Comparison of ENCODE assay signal across 10 mouse cellular contexts in genomic region chr9:66135967-66136366, GRCm38 (mm10). TPM values are rescaled to one million over a fixed set of nuclear protein-coding genes. Genes with fewer than 3 reads are reported as not detected.
DNase-seq lines count a peak whose midpoint lies in the region; ATAC-seq and TF ChIP-seq lines count a peak whose summit lies in the region.
"Had no signal": no experiment of that assay in that cellular context is flagged by ENCODE, and none has a peak within 500 bp of the region (broad histone marks: within the 10 kb centered on the region; RNA-seq: fewer than 3 reads in every experiment).

No protein-coding gene starts in this region.

- whole genome bisulfite sequencing in heart, postnatal 0 days, result 39% methylated on average over 4 of the region's 4 CpGs
- WGBS in heart, embryonic 11.5 days (ENCODE audit: insufficient replicate concordance), result 53% methylated on average over 4 of the region's 4 CpGs

- no peak for TF ChIP-seq POLR2A in MEL (IDR thresholded peaks at IDR 0.05; ENCODE audit: control insufficient read depth in 1 of 2, insufficient read depth in 1 of 2, low read depth in 1 of 2, low read length in 2 of 2, poor library complexity in 1 of 2)

- no peak overlapping the region for H3K27ac ChIP-seq in heart, postnatal 0 days (ENCODE audit: low read depth)
- H3K27ac ChIP-seq in heart, embryonic 11.5 days (ENCODE audit: low read depth, low read length), result no peak overlapping the region
- no peak overlapping the region for H3K27ac ChIP-seq in MEL (ENCODE audit: control insufficient read depth, low read depth, low read length)
- H3K27ac ChIP-seq: limb, embryonic 13.5 days had no signal

- H3K79me2 ChIP-seq in MEL (ENCODE audit: control insufficient read depth, insufficient read depth, low read length, poor library complexity), result no peaks in the 10 kb centered on the region

- no peaks in the 10 kb centered on the region for H3K9me3 ChIP-seq in heart, postnatal 0 days (replicated peaks; ENCODE audit: control insufficient read depth, low read length)
- no peaks in the 10 kb centered on the region for H3K9me3 ChIP-seq in heart, embryonic 11.5 days (replicated peaks; ENCODE audit: control insufficient read depth, low read length)
- H3K9me3 ChIP-seq in MEL (replicated peaks; ENCODE audit: insufficient read depth, low read length), result no peaks in the 10 kb centered on the region
- H3K9me3 ChIP-seq: limb, embryonic 13.5 days had no signal

- H3K27me3 ChIP-seq in heart, postnatal 0 days (ENCODE audit: control insufficient read depth, insufficient read depth, low read length), result no peaks in the 10 kb centered on the region
- no peaks in the 10 kb centered on the region for H3K27me3 ChIP-seq in heart, embryonic 11.5 days (ENCODE audit: control insufficient read depth, insufficient read depth, low read length)
- no peaks in the 10 kb centered on the region for H3K27me3 ChIP-seq in MEL (ENCODE audit: control insufficient read depth in 1 of 2, insufficient read depth in 2 of 2, low read length in 2 of 2)
- H3K27me3 ChIP-seq: limb, embryonic 13.5 days had no signal

- no peaks in the 10 kb centered on the region for H3K4me1 ChIP-seq in heart, postnatal 0 days (ENCODE audit: control insufficient read depth, insufficient read depth)
- no peaks in the 10 kb centered on the region for H3K4me1 ChIP-seq in heart, embryonic 11.5 days (ENCODE audit: control insufficient read depth, insufficient read depth, low read length)
- H3K4me1 ChIP-seq in MEL (ENCODE audit: control insufficient read depth in 1 of 2, insufficient read depth in 2 of 2, low read length in 2 of 2), result no peaks in the 10 kb centered on the region
- H3K4me1 ChIP-seq: limb, embryonic 13.5 days had no signal

- no peak overlapping the region for H3K4me2 ChIP-seq in heart, postnatal 0 days (ENCODE audit: low read depth, low read length)
- H3K4me2 ChIP-seq in heart, embryonic 11.5 days, result no peak overlapping the region
- H3K4me2 ChIP-seq: limb, embryonic 13.5 days had no signal

- H3K9ac ChIP-seq in heart, postnatal 0 days (replicated peaks; ENCODE audit: low read depth, low read length), result no peak overlapping the region
- H3K9ac ChIP-seq in heart, embryonic 11.5 days (ENCODE audit: low read depth, low read length), result no peak overlapping the region
- no peak overlapping the region for H3K9ac ChIP-seq in MEL (ENCODE audit: control insufficient read depth, low read depth, low read length, poor library complexity, severe bottlenecking)
- H3K9ac ChIP-seq: limb, embryonic 13.5 days had no signal

- TF ChIP-seq CTCF in heart, postnatal 0 days (IDR thresholded peaks at IDR 0.05; ENCODE audit: low read depth), result peak; percentile 42
- peak; percentile 64 to 89 (median 67) for TF ChIP-seq CTCF in MEL (IDR thresholded peaks at IDR 0.05 in 2 of 3, conservative IDR thresholded peaks at IDR 0.05 in 1 of 3; ENCODE audit: control insufficient read depth in 1 of 3, insufficient read depth in 1 of 3, low read depth in 2 of 3, low read length in 3 of 3, poor library complexity in 1 of 3, severe bottlenecking in 1 of 3)

- H3K36me3 ChIP-seq in heart, postnatal 0 days (replicated peaks; ENCODE audit: control insufficient read depth, insufficient read depth, low read length), result peaks cover 78% of the 10 kb centered on the region
- peaks cover 33% of the 10 kb centered on the region for H3K36me3 ChIP-seq in heart, embryonic 11.5 days (ENCODE audit: control insufficient read depth, insufficient read depth, low read length)
- H3K36me3 ChIP-seq in MEL (ENCODE audit: control insufficient read depth in 1 of 2, insufficient read depth in 2 of 2, low read length in 2 of 2), result peaks cover 0 to 21% of the 10 kb centered on the region in 2 experiments; a peak in 2 of 4 replicates

- no peak overlapping the region for H3K4me3 ChIP-seq in heart, postnatal 0 days (ENCODE audit: low read depth, low read length)
- no peak overlapping the region for H3K4me3 ChIP-seq in heart, embryonic 11.5 days (ENCODE audit: low read depth, low read length)
- no peak overlapping the region for H3K4me3 ChIP-seq in MEL (ENCODE audit: control insufficient read depth in 1 of 2, insufficient read depth in 1 of 2, low read depth in 2 of 2, low read length in 2 of 2)
- H3K4me3 ChIP-seq: limb, embryonic 13.5 days had no signal

- TF ChIP-seq RAD21 in MEL (IDR thresholded peaks at IDR 0.05; ENCODE audit: low read depth, low read length), result peak; percentile 5; the same call in 1 of the 2 replicates

- no peak for ATAC-seq in heart, postnatal 0 days (ENCODE audit: insufficient read depth, low read depth)
- no peak for ATAC-seq in heart, embryonic 11.5 days (replicated peaks; ENCODE audit: insufficient number of reproducible peaks, low FRiP score, low TSS enrichment)

- intact Hi-C loops in left cerebral cortex, postnatal 4 days (cut with DNase I), result no loop called here

- TF ChIP-seq EP300 in heart, postnatal 0 days (IDR thresholded peaks at IDR 0.05; ENCODE audit: low read depth), result no peak
- TF ChIP-seq EP300 in MEL (IDR thresholded peaks at IDR 0.05; ENCODE audit: low read depth in 1 of 2, low read length in 2 of 2), result no peak

- DNase-seq in heart, postnatal 0 days (ENCODE audit: low spot score), result no peak
- DNase-seq in 416B (ENCODE audit: low read depth) (peak; percentile 56), MEL (ENCODE audit: low read depth, low spot score) (peak; percentile 68)
- DNase-seq in lung, postnatal 14 days, result peak; percentile 16
- DNase-seq in left cerebral cortex, postnatal 4 days, result no peak
- DNase-seq in urinary bladder, postnatal 14 days (ENCODE audit: low spot score), result no peak
- no peak for DNase-seq in urinary bladder, postnatal 4 days (ENCODE audit: low spot score in 2 of 2)
- DNase-seq: heart, adult 18-20 months had no signal

TF ChIP-seq in MEL, 35 proteins besides CTCF, POLR2A, EP300 and RAD21:
- TF ChIP-seq ZKSCAN1 (IDR thresholded peaks at IDR 0.05; ENCODE audit: low read depth, low read length) (no peak), KAT2A (conservative IDR thresholded peaks at IDR 0.05; ENCODE audit: low read depth, low read length) (no peak), BHLHE40 (IDR thresholded peaks at IDR 0.05; ENCODE audit: borderline replicate concordance, low read depth, low read length) (peak; percentile 85; the same call in 1 of the 2 replicates), SMC3 (IDR thresholded peaks at IDR 0.05; ENCODE audit: low read depth, low read length) (peak; percentile 51), USF1 (IDR thresholded peaks at IDR 0.05; ENCODE audit: low read depth, low read length) (peak; percentile 76), SIN3A (IDR thresholded peaks at IDR 0.05; ENCODE audit: low read length) (no peak)

RNA-seq across cellular contexts. Expression of gene Ciao2a, which starts 9.6 kb away (rescaled TPM):
- 74.2 and 81.6 TPM in 2 replicates for total RNA-seq in heart, postnatal 0 days (2014; rRNA removed; ENCODE audit: low replicate concordance)
- 154 and 162 TPM in 2 replicates for polyA plus RNA-seq in heart, postnatal 0 days (2015; fragmentation: Nextera tagmentation; extraction: Ambion mirVana)
- polyA plus RNA-seq in heart, embryonic 11.5 days (2014; fragmentation: Nextera tagmentation; extraction: Ambion mirVana), result 178 and 181 TPM in 2 replicates
- 103 and 121 TPM in 2 replicates for total RNA-seq in MEL (2012; rRNA removed)
- 10 to 100 TPM in 1 of 2 experiments, not detected in 1; 88.1 TPM for polyA plus RNA-seq in MEL (2012; ENCODE audit: insufficient read depth in 1 of 2, insufficient read length in 2 of 2, low read depth in 1 of 2, low replicate concordance in 2 of 2, missing spikeins in 1 of 2)
- total RNA-seq in left cerebral cortex, postnatal 4 days (2021), result 10 to 100 TPM; 23.7 to 27.9 TPM

RNA-seq across cellular contexts. Expression of gene Snx1, which starts 9.6 kb away (rescaled TPM):
- total RNA-seq in heart, postnatal 0 days (2014; rRNA removed; ENCODE audit: low replicate concordance), result 38.0 and 63.4 TPM in 2 replicates
- polyA plus RNA-seq in heart, postnatal 0 days (2015; fragmentation: Nextera tagmentation; extraction: Ambion mirVana), result 44.6 and 47.3 TPM in 2 replicates
- polyA plus RNA-seq in heart, embryonic 11.5 days (2014; fragmentation: Nextera tagmentation; extraction: Ambion mirVana), result 71.7 and 73.5 TPM in 2 replicates
- total RNA-seq in MEL (2012; rRNA removed), result 83.9 and 88.2 TPM in 2 replicates
- polyA plus RNA-seq in MEL (2012; ENCODE audit: insufficient read depth in 1 of 2, insufficient read length in 2 of 2, low read depth in 1 of 2, low replicate concordance in 2 of 2, missing spikeins in 1 of 2), result 100 to 1,000 TPM; 113 to 189 TPM
- total RNA-seq in left cerebral cortex, postnatal 4 days (2021), result 10 to 100 TPM; 48.9 to 50.0 TPM

RNA-seq across cellular contexts. Expression of gene Dapk2, which starts 22.1 kb away (rescaled TPM):
- 2.3 and 3.9 TPM in 2 replicates for total RNA-seq in heart, postnatal 0 days (2014; rRNA removed; ENCODE audit: low replicate concordance)
- polyA plus RNA-seq in heart, postnatal 0 days (2015; fragmentation: Nextera tagmentation; extraction: Ambion mirVana), result 4.7 and 7.1 TPM in 2 replicates
- polyA plus RNA-seq in heart, embryonic 11.5 days (2014; fragmentation: Nextera tagmentation; extraction: Ambion mirVana), result 9.8 and 11.2 TPM in 2 replicates
- 5.8 and 6.7 TPM in 2 replicates for total RNA-seq in MEL (2012; rRNA removed)
- polyA plus RNA-seq in MEL (2012; ENCODE audit: insufficient read depth in 1 of 2, insufficient read length in 2 of 2, low read depth in 1 of 2, low replicate concordance in 2 of 2, missing spikeins in 1 of 2), result 1 to 10 TPM in 1 of 2 experiments, not detected in 1; 8.3 TPM
- under 1 TPM; 0.84 to 0.97 TPM for total RNA-seq in left cerebral cortex, postnatal 4 days (2021)

Comparison
In these comparisons a context has a peak if more than half of its experiments do, and no peak if none do; other contexts are left out.
1. DNase-seq: peak in 416B (single experiment), MEL (single experiment) and lung, postnatal 14 days (single experiment); none in heart, postnatal 0 days (single experiment), left cerebral cortex, postnatal 4 days (single experiment), urinary bladder, postnatal 14 days (single experiment) and urinary bladder, postnatal 4 days (0 of 2).